Mouse (Mus musculus): Measurements from ENCODE around the gene Nipsnap2. TPM values are rescaled to one million over a fixed set of nuclear protein-coding genes. Genes with fewer than 3 reads are reported as not detected.
"Not testable (repeated sequence)": the region's sequence is repeated elsewhere in the genome, so short reads cannot be mapped to it uniquely, and the experiment has no call there.

Gene Nipsnap2
- polyA plus RNA-seq, 1 experiment = 66.5 TPM

DNA sequence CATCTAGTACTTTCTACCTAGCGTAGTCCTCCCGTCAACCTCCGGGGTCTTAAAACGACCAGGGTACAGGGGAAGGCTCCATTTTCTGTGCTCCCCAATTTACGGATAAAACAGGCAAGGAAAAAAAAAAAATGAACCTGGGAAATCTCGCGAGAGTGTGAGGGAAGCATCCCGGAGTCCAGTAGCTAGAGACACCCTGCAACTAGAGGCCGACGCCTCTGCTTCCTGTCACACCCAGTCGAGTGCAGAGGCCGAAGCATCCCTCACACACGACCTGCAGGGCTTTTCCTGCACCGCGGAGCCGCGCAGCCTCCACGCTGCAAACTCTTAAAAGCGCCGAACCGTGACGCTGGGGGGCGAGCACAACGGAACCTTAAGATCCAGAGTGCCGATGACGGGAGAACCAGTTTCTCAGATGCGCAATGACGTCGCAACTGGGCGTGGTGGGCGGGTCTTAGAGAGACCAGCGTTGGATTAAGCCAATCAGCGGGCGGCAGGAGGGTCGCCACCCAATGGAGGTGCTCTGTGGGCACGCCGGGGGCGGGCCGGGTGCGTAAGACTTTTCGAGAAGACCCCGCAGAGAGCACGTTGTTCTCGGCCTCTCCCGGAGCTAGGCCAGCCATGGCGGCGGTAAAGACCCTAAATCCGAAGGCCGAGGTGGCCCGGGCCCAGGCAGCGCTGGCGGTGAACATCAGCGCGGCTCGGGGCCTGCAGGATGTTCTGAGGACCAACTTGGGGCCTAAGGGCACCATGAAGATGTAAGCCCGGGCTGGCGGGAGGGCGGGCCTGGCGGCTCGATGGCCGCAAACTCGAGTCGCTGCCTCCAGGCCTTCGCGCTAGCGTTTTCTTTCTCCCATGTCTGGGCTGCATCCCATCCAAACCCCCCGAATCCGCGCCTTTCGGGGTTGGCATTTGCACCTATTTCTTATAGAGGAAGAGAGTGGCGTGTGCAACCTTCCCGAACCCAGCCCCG, 62.2 kb downstream of the Nipsnap2 start, which contains the start of gene Psph:
Gene Psph, minus strand, starts transcription at position 632 of the 973 bp plus-strand sequence.
- TF ChIP-seq POLR2A (IDR thresholded peaks at IDR 0.05; ENCODE audit: borderline replicate concordance, extremely low read depth, insufficient read depth, insufficient read length, poor library complexity, severe bottlenecking) (peak; percentile 71; the same call in 1 of the 2 replicates), CTCF (IDR thresholded peaks at IDR 0.05; ENCODE audit: borderline replicate concordance, extremely low read depth, insufficient read depth, insufficient read length) (no peak)
- DNase-seq (ENCODE audit: low read depth) = peak; percentile 100

DNA sequence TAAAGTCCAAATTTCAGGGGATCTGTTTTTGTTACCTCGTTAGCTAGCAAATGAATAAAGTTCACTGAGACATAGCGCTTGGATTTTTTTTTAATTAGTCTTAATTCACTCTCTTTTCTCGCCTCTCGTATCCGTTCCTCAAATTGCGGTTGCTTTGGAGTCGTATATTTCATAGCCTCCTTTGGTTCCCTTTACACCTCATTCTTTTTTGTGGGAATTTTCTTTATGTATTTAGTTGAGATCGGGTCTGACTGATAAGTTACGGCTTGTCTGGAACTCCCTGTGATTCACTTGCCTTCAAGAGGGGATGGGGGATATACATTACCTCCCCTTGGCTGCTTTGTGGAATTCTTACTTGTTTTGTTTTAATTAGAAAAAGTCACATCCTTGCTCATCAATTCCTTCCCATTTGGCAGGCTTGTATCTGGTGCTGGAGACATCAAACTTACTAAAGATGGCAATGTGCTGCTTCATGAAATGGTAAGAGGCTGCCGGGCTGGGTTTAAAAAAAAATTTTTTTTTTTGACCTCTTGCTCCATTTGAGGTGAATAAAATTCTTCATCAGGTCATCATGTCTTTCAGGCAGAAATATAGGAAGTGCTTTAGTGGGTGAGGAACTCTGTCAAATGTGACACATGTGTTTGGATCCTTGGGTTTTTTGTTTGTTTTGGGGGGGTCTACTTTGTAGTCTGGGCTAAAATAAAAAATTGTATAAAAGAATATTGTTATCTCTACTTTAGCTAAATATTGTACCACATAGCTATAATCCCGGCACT, 63.1 kb downstream of the Nipsnap2 start:
- DNase-seq (ENCODE audit: low read depth) = no peak
- TF ChIP-seq CTCF (IDR thresholded peaks at IDR 0.05; ENCODE audit: borderline replicate concordance, extremely low read depth, insufficient read depth, insufficient read length) = no peak
- no peak for TF ChIP-seq POLR2A (IDR thresholded peaks at IDR 0.05; ENCODE audit: borderline replicate concordance, extremely low read depth, insufficient read depth, insufficient read length, poor library complexity, severe bottlenecking)

DNA sequence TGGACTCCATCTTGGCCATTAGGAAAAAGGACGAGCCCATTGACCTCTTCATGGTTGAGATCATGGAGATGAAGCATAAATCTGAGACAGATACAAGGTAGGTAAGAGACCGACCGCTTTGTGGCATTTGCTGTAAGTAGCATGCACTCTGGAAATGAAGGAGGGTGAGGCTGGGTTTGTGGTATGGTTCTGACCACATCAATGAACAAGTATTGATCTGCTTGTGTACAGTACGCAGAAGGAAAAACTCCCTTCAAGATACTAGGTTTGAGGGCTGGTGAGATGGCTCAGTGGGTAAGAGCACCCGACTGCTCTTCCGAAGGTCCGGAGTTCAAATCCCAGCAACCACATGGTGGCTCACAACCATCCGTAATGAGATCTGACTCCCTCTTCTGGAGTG, 65.7 kb downstream of the Nipsnap2 start:
- not testable (repeated sequence) for DNase-seq (ENCODE audit: low read depth)

Other genes with a start within 250 kb of the Nipsnap2 start
- gene Sfswap, start 223.8 kb upstream of the Nipsnap2 start, polyA plus RNA-seq (2012; rRNA removed) = 199 and 207 TPM in 2 replicates
- 14.7 and 21.1 TPM in 2 replicates for gene Mmp17, start 140.9 kb upstream of the Nipsnap2 start, polyA plus RNA-seq (2012; rRNA removed)
- gene Zfp11, start 55.0 kb upstream of the Nipsnap2 start, polyA plus RNA-seq (2012; rRNA removed) = 6.9 and 7.5 TPM in 2 replicates
- not detected in 2 replicates for gene Sept14, start 16.6 kb upstream of the Nipsnap2 start, polyA plus RNA-seq (2012; rRNA removed)
- gene Mrps17, start 9.6 kb upstream of the Nipsnap2 start, polyA plus RNA-seq (2012; rRNA removed) = 116 and 127 TPM in 2 replicates
- gene Psph, start 62.4 kb downstream of the Nipsnap2 start, polyA plus RNA-seq (2012; rRNA removed) = 16.6 and 21.7 TPM in 2 replicates
- 26.6 and 26.9 TPM in 2 replicates for gene Sumf2, start 121.9 kb downstream of the Nipsnap2 start, polyA plus RNA-seq (2012; rRNA removed)
- 761 and 1,401 TPM in 2 replicates for gene Chchd2, start 162.4 kb downstream of the Nipsnap2 start, polyA plus RNA-seq (2012; rRNA removed)
- 13.9 and 14.8 TPM in 2 replicates for gene Zbed5, start 170.7 kb downstream of the Nipsnap2 start, polyA plus RNA-seq (2012; rRNA removed)
- 0.14 and 0.24 TPM in 2 replicates for gene Phkg1, start 173.5 kb downstream of the Nipsnap2 start, polyA plus RNA-seq (2012; rRNA removed)
- 4.5 and 9.0 TPM in 2 replicates for gene Nupr1l, start 183.5 kb downstream of the Nipsnap2 start, polyA plus RNA-seq (2012; rRNA removed)
- gene Vkorc1l1, start 216.9 kb downstream of the Nipsnap2 start, polyA plus RNA-seq (2012; rRNA removed) = 40.5 and 51.2 TPM in 2 replicates